Mouse (Mus musculus): ENCODE results near the gene Pls1. TPM values are rescaled to one million over a fixed set of nuclear protein-coding genes. Genes with fewer than 3 reads are reported as not detected.

Gene Pls1
- polyA plus RNA-seq (2014; fragmentation: Illumina TruSeq; extraction: RNeasy Lipid Tissue Mini Kit (QIAGEN cat#74804); ENCODE audit: low read depth, low replicate concordance) = 0.16 TPM

GRCm38 (mm10) chr9:95844825-95845460 is at the start of gene Pls1:
Pls1 (minus strand) TSS chr9:95845311.

GRCm38 (mm10) chr9:95857414-95858026 is 12.4 kb upstream of the Pls1 start, which contains the start of gene Atr:
Atr (plus strand) TSS chr9:95857597.

GRCm38 (mm10) chr9:95750037-95750511 is 95.0 kb downstream of the Pls1 start, which contains the start of gene Trpc1:
Trpc1 (minus strand) TSS chr9:95750375.

Other genes with a start within 250 kb of the Pls1 start
- 12.8 TPM for gene Pcolce2, start 207.7 kb downstream of the Pls1 start, polyA plus RNA-seq (2014; fragmentation: Illumina TruSeq; extraction: RNeasy Lipid Tissue Mini Kit (QIAGEN cat#74804); ENCODE audit: low read depth, low replicate concordance)
- 7.7 TPM for gene Trpc1, start 94.9 kb downstream of the Pls1 start, polyA plus RNA-seq (2014; fragmentation: Illumina TruSeq; extraction: RNeasy Lipid Tissue Mini Kit (QIAGEN cat#74804); ENCODE audit: low read depth, low replicate concordance)
- 7.6 TPM for gene Atr, start 12.3 kb upstream of the Pls1 start, polyA plus RNA-seq (2014; fragmentation: Illumina TruSeq; extraction: RNeasy Lipid Tissue Mini Kit (QIAGEN cat#74804); ENCODE audit: low read depth, low replicate concordance)
- gene Xrn1, start 109.4 kb upstream of the Pls1 start, polyA plus RNA-seq (2014; fragmentation: Illumina TruSeq; extraction: RNeasy Lipid Tissue Mini Kit (QIAGEN cat#74804); ENCODE audit: low read depth, low replicate concordance) = 8.5 TPM